Mouse (Mus musculus) macrophage (primary cell): ENCODE data around the gene Baz1a. TPM values are rescaled to one million over a fixed set of nuclear protein-coding genes. Genes with fewer than 3 reads are reported as not detected.

Experiments
- H3K27ac ChIP-seq: fragments of 350-480 bp; formaldehyde crosslinking; 2 replicates; pipeline ENCODE4 v1.9.0; 2021
- H3K36me3 ChIP-seq: fragments of 350-480 bp; formaldehyde crosslinking; 2 replicates; pipeline ENCODE4 v1.9.0; 2021; ENCODE audit errors: inconsistent target
- H3K4me3 ChIP-seq: fragments of 350-480 bp; formaldehyde crosslinking; 2 replicates; pipeline ENCODE4 v1.9.0; 2021; ENCODE audit errors: inconsistent target
- H3K79me2 ChIP-seq: fragments of 350-480 bp; formaldehyde crosslinking; 2 replicates; pipeline ENCODE4 v1.9.0; 2021; ENCODE audit errors: inconsistent target
- WGBS: methylation state at CpG from one replicate; pipeline ENCODE4 v1.1.7; 2026; ENCODE audit warnings: inconsistent platforms; ENCODE audit not compliant: missing documents; 5-methylcytosine and 5-hydroxymethylcytosine counted together
- polyA plus RNA-seq: library from polyadenylated mRNA; stranded (reverse); fragments of 250-400 nt; gene quantifications from 3 replicates; pipeline ENCODE4 v1.2.4, GENCODE M21; 2018; ENCODE audit warnings: inconsistent platforms

Gene Baz1a
- polyA plus RNA-seq, 1 experiment from 2014 or later: 18.5 TPM

DNA sequence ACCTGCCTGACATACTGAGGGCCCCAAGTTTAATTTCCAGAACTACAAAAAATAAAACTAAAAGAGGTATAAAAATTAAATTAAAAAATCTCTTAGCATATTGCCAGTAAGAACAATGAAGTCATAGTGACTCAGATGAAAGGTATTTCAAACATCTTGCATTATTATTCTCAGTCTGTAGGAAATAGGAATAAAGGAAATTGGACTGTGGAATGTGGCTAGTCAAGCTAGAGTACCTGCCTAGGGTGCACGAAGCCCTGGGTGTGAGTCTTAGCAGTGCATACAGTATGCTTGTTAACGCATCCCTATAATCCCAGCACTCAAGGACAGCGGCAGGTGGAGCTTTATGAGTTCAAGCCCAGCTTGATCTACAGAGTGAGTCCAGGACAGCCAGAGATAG lies 18.2 kb downstream of the Baz1a start:
- no peaks in the 10 kb centered on the region for H3K79me2 ChIP-seq
- no peak overlapping the region for H3K27ac ChIP-seq
- 97% methylated on average over 3 of the region's 3 CpGs for WGBS
- no peak overlapping the region for H3K4me3 ChIP-seq
- no peaks in the 10 kb centered on the region for H3K36me3 ChIP-seq

DNA sequence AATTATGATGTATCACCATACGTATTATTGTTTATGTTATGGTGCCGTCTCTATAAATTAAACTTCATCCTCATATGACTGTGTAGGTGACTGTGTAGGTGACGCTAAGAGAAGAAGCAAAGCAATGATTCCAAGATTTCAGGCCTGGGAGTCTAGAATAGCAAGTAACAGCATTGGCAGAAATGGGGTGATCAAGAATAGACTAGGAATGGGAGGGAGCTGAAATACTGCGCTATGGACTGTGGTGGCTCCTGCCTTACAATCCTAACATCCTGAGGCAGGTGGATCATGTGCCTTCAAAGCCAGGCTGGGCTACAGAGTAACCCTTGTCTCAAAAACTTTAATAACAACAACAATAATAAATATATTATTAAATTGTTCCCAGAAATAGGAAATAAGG lies 19.7 kb downstream of the Baz1a start:
- Histone ChIP-seq H3K4me3 (no peak overlapping the region), H3K79me2 (no peaks in the 10 kb centered on the region), H3K27ac (no peak overlapping the region), H3K36me3 (no peaks in the 10 kb centered on the region)
- 95% methylated on average over 4 of the region's 4 CpGs for WGBS

DNA sequence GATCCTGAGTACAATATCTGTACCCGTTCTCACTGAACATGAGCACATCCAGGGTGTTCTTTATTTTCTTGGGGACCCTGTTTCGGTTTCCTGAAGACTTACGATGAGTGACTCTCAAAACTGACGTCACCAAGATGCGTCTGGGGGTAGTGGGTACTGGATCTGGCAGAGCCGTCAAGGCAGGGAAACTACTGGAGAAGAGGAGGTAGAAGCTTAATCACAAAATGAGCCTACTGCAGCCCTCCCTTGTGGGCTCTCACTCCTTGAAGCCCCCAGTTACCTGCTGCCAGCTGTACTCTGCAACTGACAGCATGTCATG lies 20.1 kb downstream of the Baz1a start:
- no peak overlapping the region for H3K27ac ChIP-seq
- no peak overlapping the region for H3K4me3 ChIP-seq
- WGBS: 51% methylated on average over 6 of the region's 6 CpGs
- no peaks in the 10 kb centered on the region for H3K36me3 ChIP-seq
- no peaks in the 10 kb centered on the region for H3K79me2 ChIP-seq

DNA sequence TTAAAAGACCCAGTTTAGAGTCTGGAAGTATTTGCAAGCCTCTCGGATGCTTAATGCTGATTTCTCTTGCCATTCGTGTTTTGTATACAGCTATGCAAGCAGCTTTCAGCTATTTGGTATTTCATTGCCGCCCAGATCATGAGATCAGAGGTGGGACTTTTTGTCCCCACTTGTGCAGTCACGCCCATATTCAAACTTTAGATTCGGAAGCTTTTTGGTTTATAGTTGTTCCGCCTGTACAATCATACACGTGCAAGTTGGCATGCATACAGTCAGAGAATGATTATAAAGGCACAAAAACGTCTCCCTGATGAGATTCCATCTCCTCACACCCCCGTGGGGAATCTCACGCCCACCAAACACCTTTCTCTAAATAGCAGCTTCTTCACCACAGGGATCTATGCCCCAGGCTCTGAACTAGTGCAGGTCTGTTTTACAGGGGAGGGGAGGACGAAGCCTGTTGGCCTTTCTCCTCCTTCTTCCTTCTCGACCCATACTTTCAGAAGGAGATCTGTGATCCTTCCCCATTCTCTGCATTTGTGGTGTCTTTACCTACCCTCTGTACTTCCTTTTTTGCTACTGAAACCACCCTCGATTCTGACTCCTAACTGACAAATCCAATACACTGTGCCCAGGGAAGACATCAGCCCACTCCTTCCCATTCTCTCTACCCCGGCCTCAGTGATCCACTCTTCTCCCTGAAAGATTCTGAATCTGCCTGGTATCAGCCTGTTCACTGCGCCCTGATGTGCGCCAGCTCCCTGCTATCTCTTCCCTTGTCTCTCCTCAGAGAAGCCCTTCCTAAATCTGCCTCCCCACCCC lies 20.7 kb downstream of the Baz1a start:
- Histone ChIP-seq H3K79me2 (no peaks in the 10 kb centered on the region), H3K27ac (peak overlapping the region; percentile 5; the same call in 1 of the 2 replicates), H3K36me3 (no peaks in the 10 kb centered on the region), H3K4me3 (no peak overlapping the region)
- 32% methylated on average over 16 of the region's 16 CpGs for WGBS

DNA sequence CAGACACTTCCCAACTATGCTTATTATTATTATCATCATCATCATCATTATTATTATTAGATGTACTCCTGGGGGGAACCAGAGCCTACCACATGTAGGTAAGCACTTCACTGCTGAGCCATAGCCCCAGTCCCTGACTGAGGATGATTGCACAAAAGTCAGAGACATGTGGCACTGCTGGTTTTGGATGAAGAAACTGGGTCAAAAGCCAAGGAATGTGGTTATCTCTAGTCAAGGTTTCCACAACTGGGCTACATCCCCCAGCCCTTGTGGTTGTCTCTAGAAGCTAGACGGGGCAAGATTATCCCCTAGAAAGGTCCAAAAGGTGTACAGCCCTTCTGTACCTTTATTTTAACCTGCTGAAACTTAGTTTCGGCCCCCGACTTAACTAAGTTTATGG lies 21.3 kb downstream of the Baz1a start:
- H3K36me3 ChIP-seq: no peaks in the 10 kb centered on the region
- WGBS: 82% methylated on average over 3 of the region's 3 CpGs
- no peak overlapping the region for H3K27ac ChIP-seq
- no peak overlapping the region for H3K4me3 ChIP-seq
- H3K79me2 ChIP-seq: no peaks in the 10 kb centered on the region

DNA sequence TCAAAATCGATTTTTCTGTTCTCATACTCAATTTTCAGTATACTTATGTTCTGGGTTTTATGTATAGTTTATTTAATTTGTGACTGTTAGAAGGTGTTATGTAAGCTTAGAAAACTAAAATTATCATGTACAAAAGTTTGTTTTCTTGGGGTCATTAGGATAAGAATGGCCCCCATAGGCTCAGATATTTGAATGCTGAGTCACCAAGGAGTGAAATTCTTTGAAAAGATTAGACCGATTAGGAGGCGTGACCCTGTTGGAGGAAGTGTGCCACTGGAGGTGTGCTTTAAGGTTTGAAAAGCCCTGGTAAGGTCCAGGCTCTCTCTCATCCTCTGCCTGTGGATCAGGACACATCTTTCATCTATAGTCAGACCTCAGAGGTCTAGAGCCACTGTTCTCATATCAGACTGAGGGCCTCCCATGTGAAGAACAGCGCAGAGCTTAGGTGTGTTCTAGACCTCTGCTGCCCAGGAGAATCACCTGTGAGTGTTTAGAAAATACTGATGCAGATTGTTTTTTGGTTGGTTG lies 25.8 kb downstream of the Baz1a start:
- Histone ChIP-seq H3K27ac (no peak overlapping the region), H3K4me3 (no peak overlapping the region), H3K79me2 (peaks cover 15% of the 10 kb centered on the region), H3K36me3 (no peaks in the 10 kb centered on the region)
- 96% methylated on average over 4 of the region's 4 CpGs for WGBS

DNA sequence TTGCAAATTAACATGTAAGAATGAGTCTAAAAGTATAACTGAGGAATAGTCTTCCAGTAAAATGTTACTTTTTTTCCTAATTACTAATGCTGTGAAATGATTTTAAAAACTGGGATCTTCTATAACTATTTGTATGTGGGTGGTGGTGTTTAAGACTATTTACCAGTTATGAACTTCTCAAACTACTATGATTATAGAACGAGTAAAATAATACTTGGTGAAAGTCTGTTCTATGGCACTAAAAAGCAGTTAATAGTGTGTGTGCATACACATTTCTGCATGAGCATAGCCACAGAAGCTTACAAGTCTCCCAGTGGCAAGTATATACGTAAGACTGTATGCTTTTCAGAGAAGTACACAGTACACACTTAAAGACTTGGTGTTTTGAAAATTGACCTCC lies 27.0 kb downstream of the Baz1a start:
- Histone ChIP-seq H3K36me3 (no peaks in the 10 kb centered on the region), H3K4me3 (no peak overlapping the region), H3K27ac (peak overlapping the region; percentile 78; the same call in 1 of the 2 replicates), H3K79me2 (peaks cover 28% of the 10 kb centered on the region)
- 88% methylated on average over 2 of the region's 2 CpGs for WGBS

DNA sequence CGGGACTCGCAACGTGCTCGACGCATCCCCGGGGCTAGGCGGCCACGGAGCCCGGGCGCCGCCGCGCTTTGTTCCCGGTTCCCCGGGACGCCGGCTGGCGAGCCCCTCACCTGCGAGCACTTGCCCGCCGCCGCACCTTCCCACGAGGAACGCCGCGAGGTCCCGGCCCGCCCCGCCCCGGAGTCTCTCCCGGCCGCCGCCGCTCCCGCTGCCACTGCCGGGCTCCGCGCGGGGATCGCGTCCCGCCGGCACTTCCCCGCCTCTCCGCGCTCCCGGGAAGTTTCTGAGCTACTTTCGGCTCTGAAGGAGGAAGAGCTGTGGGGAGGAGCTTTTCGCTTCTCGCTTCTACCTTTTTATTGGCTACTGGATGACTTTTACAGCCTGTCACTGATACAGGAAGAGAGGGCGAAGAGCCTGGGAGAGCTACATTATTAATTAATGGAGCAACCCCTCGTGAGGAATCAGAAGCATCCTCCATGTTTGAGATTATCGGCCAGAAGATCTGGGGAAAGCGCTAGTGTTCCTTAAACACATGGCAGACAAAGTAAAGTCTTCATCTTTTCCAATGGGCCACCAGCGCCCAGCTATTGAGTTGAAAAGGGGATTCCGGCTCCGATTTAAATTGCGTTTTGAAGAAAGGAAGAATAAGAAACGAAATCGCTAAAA lies 28.0 kb downstream of the Baz1a start, which contains the start of gene Gm20403:
Gm20403 (minus strand) TSS at position 478 of the 666 bp plus-strand sequence.
- Histone ChIP-seq H3K79me2 (peaks cover 37% of the 10 kb centered on the region), H3K27ac (peak within 1 kb of the TSS; percentile 78), H3K36me3 (no peaks in the 10 kb centered on the region), H3K4me3 (peak within 1 kb of the TSS; percentile 60)
- under 1% methylated on average over 48 of the region's 60 CpGs for WGBS

DNA sequence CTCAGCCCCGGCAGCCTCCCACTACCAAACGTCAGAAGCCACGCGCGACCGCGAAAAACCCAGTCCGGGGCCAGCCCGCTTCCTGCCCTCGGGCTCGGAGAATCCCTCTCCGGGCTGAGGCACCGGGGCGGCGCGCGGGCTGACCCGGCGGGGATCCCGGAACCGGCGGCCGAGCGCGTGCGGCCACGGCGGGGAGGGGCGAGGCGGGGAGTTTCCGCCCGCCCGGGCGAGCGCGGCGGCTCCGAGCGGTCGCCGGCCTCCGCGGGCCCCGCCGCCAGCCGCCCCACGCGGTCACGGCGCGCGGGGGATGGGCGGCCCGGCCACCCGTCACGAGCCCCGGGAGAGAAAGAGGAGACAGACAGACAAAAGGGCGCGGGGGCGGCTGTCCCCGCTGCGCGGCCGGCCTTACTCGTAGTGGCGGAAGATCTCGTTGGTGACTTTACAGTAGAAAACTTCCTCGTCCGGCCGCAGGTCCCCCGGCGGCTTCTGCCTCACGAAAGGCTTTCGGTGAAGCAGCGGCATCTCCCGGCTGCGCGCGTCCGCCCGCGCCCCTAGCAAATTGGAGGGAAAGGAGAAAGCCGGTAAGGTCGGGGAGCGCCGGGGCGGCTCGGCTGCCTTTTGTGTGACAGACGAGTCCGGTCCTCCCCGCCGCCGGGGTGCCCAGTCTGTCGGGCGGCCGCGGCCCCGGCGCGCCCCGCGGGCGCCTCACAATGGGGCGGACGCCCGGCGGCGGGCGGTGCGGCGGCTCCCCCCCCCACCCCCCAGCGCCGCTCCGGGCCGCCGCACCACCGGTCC lies 28.7 kb downstream of the Baz1a start:
- Histone ChIP-seq H3K27ac (no peak overlapping the region), H3K36me3 (no peaks in the 10 kb centered on the region)
- WGBS: under 1% methylated on average over 81 of the region's 117 CpGs

DNA sequence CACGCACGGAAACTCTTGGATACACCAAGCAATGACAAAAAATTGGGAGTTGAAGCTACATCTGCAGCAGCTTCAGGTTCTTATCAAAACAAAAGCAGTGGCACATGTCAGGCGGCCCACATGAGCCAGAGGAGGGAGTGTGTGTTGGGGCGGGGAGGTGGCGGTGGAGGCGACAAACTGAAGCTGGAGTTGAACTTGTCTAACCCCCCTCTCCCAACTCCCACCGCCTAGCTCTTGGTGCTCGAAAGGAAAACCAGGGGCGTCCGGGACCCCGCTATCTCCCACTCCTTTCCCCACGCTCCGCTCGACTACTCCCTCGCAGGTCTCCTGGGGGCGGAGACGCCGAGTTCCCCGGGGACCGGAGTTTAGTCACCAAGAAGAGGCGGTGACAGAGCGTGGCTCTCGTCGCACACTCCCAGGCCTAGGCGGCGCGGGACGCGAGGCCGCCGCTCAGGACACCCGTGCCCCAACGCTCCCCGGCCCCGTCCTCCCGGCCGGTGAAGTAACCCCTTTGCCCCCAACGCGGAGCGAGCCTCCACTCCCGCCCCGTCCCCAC lies 29.4 kb downstream of the Baz1a start:
- peak overlapping the region; percentile 28; the same call in 1 of the 2 replicates for H3K27ac ChIP-seq
- WGBS: under 1% methylated on average over 41 of the region's 42 CpGs
- no peaks in the 10 kb centered on the region for H3K36me3 ChIP-seq
- H3K79me2 ChIP-seq: peaks cover 51% of the 10 kb centered on the region
- peak overlapping the region; percentile 50 for H3K4me3 ChIP-seq

More for the DNA sequence above, 28.7 kb downstream of the Baz1a start:
- H3K4me3 ChIP-seq: peak overlapping the region; percentile 50
- peaks cover 45% of the 10 kb centered on the region for H3K79me2 ChIP-seq

DNA sequence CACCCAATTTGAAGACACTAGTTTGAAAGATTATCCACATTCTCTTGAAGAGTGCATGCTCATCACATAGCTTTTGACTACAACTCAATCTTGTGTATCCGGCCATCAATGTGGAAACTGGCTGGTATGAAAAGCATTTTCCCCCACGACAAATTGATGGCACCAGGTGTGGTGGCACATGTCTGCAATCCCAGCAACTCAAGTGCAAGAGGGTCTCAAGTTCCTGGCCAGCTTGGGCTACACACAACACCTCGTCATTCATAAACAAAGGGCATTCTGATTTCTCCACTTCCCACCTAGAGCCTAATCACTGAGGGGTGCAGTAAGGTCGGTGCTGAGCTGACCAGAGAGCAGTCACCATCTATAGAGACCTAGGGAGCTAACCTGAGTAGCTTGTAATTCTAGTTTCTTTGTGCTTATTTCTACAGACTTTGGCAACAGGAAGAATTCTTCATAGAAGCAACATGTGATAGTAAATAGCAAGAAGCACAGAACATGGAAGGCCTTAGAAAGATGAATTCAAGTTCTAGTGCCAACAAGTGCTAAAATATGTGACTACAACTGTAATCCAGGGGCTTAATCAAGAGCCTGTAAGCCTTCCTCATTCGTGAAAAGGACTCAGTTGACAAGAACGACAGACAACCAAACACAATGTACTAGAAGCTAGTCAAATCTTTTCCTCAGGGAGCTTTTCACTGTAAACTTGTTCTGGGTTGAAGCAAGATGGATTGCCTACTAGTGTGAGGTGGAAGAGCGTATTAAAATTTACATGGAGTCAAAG lies 31.0 kb downstream of the Baz1a start:
- WGBS: 87% methylated on average over 7 of the region's 7 CpGs
- Histone ChIP-seq H3K36me3 (no peaks in the 10 kb centered on the region), H3K79me2 (peaks cover 68% of the 10 kb centered on the region), H3K27ac (no peak overlapping the region), H3K4me3 (no peak overlapping the region)

DNA sequence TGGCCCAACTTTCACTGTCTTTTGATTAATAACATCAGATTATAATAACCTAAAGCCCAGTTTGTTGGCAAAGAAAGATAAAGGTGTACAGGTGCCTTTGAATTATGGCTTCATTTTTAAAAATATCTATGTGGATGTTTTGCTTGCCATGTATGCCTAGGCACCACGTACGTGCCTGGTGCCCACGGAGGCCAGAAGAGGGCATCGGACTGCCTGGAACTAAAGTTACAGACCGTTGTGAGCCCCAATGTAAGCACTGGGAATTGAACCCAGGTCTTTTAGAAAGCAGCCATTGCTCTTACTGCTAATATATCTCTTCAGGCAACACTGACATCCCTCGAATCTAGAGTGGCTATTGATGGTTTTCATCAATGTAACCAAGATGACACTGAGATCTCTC lies 32.2 kb downstream of the Baz1a start:
- Histone ChIP-seq H3K79me2 (peaks cover 80% of the 10 kb centered on the region), H3K27ac (no peak overlapping the region), H3K4me3 (no peak overlapping the region), H3K36me3 (no peaks in the 10 kb centered on the region)
- 88% methylated on average over 6 of the region's 6 CpGs for WGBS

DNA sequence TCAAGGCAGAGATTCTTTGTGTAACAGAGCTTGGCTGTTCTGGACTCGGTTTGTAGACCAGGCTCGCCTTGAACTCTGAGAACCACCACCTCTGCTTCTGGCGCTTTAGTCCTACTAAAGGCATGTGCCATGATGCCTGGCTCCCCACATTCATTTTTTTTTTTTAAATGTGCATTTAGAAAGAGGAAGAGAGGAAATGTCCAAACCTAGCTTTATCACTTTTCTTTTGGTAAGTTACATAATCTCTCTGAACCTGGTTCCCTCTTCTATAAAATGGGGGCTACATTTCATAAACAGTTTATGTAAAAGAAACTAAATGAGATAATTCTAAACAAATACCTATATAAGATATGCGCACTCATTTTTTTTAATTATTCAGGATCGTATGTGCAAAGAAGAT lies 33.2 kb downstream of the Baz1a start:
- H3K27ac ChIP-seq: no peak overlapping the region
- peaks cover 90% of the 10 kb centered on the region for H3K79me2 ChIP-seq
- WGBS: 70% methylated on average over 5 of the region's 5 CpGs
- no peaks in the 10 kb centered on the region for H3K36me3 ChIP-seq
- H3K4me3 ChIP-seq: no peak overlapping the region

DNA sequence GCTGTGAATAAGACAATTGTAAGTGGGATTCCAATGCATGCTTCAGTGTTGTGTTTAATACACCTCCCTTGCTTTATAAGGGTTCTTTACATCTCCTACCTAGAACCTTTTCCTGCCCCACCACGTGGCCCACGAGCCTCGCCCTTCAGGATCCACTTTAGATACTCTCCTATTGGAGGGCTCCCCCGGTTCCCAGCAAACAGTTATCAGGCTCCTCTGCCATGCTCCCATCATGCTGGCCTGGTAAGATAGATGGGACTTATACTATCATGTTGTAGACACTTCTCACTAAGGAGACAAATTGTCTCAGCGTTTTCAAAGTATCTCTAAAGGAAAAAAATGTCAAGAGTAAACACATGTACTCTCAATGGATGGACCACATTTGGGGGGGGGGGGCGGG lies 33.6 kb downstream of the Baz1a start:
- Histone ChIP-seq H3K79me2 (peaks cover 94% of the 10 kb centered on the region), H3K4me3 (no peak overlapping the region), H3K36me3 (no peaks in the 10 kb centered on the region), H3K27ac (no peak overlapping the region)
- WGBS: 84% methylated on average over 6 of the region's 6 CpGs
